Mouse (Mus musculus) heart, embryonic 11.5 days (tissue): ENCODE results near the gene Pibf1. TPM values are rescaled to one million over a fixed set of nuclear protein-coding genes. Genes with fewer than 3 reads are reported as not detected.

Experiments used
- ATAC-seq: fragments of 200-750 bp; cut with Nextera tagmentation; replicated peaks from 2 replicates; pipeline ENCODE4 v1.8.0; 2017; ENCODE audit warnings: moderate library complexity; ENCODE audit not compliant: insufficient number of reproducible peaks, low FRiP score, low TSS enrichment
- H3K27ac ChIP-seq: fragments of 300-500 bp; sonication (generic); 2 replicates; pipeline ENCODE4 v1.5.1; 2014; ENCODE audit warnings: mild to moderate bottlenecking, low read depth, low read length
- H3K27me3 ChIP-seq: fragments of 300-500 bp; sonication (generic); 2 replicates; pipeline ENCODE4 v1.6.1; 2014; ENCODE audit warnings: mild to moderate bottlenecking, low read length, mixed read lengths; ENCODE audit not compliant: control insufficient read depth, insufficient read depth
- H3K36me3 ChIP-seq: fragments of 300-500 bp; sonication (generic); 2 replicates; pipeline ENCODE4 v1.6.1; 2014; ENCODE audit warnings: mild to moderate bottlenecking, low read length, moderate library complexity, mixed read lengths; ENCODE audit not compliant: control insufficient read depth, insufficient read depth
- H3K4me1 ChIP-seq: fragments of 300-500 bp; sonication (generic); 2 replicates; pipeline ENCODE4 v1.6.1; 2014; ENCODE audit warnings: low read length; ENCODE audit not compliant: control insufficient read depth, insufficient read depth
- H3K4me2 ChIP-seq: fragments of 300-500 bp; sonication (generic); 2 replicates; pipeline ENCODE4 v1.6.1; 2014; ENCODE audit warnings: mild to moderate bottlenecking, moderate library complexity
- H3K4me3 ChIP-seq: fragments of 300-500 bp; sonication (generic); 2 replicates; pipeline ENCODE4 v1.5.1; 2014; ENCODE audit warnings: low read depth, low read length
- H3K9ac ChIP-seq: fragments of 300-500 bp; sonication (generic); 2 replicates; pipeline ENCODE4 v1.6.1; 2014; ENCODE audit warnings: mild to moderate bottlenecking, low read depth, low read length, moderate library complexity
- H3K9me3 ChIP-seq: fragments of 300-500 bp; sonication (generic); replicated peaks from 2 replicates; pipeline ENCODE4 v1.6.1; 2016; ENCODE audit warnings: low read length; ENCODE audit not compliant: control insufficient read depth
- WGBS: fragments of 180-500 bp; shearing (Covaris S2); extraction: QIAGEN DNeasy Blood & Tissue Kit; methylation state at CpG from one replicate; pipeline ENCODE4 v1.1.7; 2014; ENCODE audit not compliant: insufficient replicate concordance; 5-methylcytosine and 5-hydroxymethylcytosine counted together
- polyA plus RNA-seq: library from polyadenylated mRNA; unstranded; fragments of >200 nt; fragmentation: Nextera tagmentation; extraction: Ambion mirVana; gene quantifications from 2 replicates; pipeline ENCODE4 v1.2.1, GENCODE M21; 2014

Pibf1 gene
- polyA plus RNA-seq, 1 experiment from 2014 or later = 16.7 TPM

DNA sequence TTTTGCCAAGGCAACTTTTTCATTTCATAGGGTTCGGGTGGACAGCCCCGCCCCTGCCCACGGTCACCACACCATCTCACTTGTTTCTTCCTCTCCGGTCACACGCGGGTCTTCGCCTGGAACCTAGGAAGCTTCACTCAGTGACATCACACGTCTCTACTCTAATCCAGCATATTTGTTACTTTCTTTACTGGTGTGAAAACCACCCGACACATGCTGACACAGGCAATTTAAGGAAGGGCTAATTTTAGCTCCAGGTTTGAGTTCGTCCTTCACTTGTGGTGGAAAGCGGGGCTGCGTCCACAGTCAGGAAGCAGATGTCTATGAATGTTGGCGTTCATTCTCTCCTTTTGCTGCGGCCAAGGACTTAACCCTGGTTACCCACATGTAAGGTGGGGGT, 166.6 kb downstream of the Pibf1 start:
- ATAC-seq = no peak
- Histone ChIP-seq H3K9me3 (no peaks in the 10 kb centered on the region), H3K4me2 (no peak overlapping the region), H3K36me3 (no peaks in the 10 kb centered on the region), H3K27ac (no peak overlapping the region), H3K4me1 (no peaks in the 10 kb centered on the region), H3K9ac (no peak overlapping the region), H3K4me3 (no peak overlapping the region), H3K27me3 (no peaks in the 10 kb centered on the region)
- WGBS = 75% methylated on average over 14 of the region's 14 CpGs

GRCm38 (mm10) chr14:99266749-99267148, 167.5 kb downstream of the Pibf1 start:
- Histone ChIP-seq H3K9ac (no peak overlapping the region), H3K9me3 (no peaks in the 10 kb centered on the region), H3K36me3 (no peaks in the 10 kb centered on the region), H3K27ac (no peak overlapping the region), H3K27me3 (no peaks in the 10 kb centered on the region), H3K4me2 (no peak overlapping the region), H3K4me1 (no peaks in the 10 kb centered on the region), H3K4me3 (no peak overlapping the region)
- no peak for ATAC-seq
- WGBS = 62% methylated on average over 5 of the region's 5 CpGs

DNA sequence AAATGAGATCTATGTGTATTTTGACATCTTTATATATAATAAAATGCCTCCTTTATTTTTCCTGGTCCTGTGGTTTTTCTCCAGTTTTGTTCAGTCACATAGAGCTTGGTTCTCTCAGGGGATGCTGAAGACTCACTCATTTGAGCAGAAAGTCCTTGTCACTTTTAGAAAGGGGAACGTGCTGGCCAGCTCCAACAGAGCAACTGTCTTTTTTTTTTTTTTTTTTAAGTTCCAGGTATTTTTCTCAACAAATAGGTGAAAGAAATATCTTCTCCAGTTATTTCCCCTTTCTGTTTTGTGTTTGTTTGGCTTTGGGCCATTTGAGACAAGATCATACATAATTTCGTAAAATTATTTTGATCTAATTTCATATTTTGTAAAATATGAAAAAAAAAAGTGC, 174.8 kb downstream of the Pibf1 start:
- H3K4me3 ChIP-seq = no peak overlapping the region
- H3K27me3 ChIP-seq = no peaks in the 10 kb centered on the region
- 62% methylated on average over 2 of the region's 2 CpGs for WGBS
- no peak overlapping the region for H3K27ac ChIP-seq
- no peaks in the 10 kb centered on the region for H3K9me3 ChIP-seq
- no peaks in the 10 kb centered on the region for H3K36me3 ChIP-seq
- H3K9ac ChIP-seq = no peak overlapping the region
- no peak for ATAC-seq
- H3K4me2 ChIP-seq = no peak overlapping the region
- H3K4me1 ChIP-seq = no peaks in the 10 kb centered on the region

DNA sequence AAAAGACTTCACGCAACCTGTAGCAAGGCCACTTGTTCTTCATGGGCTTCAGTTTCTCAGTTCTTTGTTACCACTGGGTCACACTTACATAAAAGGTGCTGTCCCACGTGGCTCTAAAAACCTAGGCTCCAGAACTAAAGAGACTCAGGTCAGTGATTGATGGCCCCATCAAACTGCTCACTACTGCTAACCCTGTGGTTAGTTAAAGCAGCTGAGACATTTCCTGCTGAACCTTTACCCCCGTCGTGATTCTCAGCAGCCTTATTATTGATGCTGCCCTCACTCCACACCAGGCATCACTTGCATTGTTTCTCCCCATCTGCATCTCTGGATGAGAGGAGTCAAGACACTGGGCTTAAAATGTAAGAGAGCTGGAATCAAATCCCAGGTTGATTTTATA, 176.6 kb downstream of the Pibf1 start:
- H3K36me3 ChIP-seq = no peaks in the 10 kb centered on the region
- H3K9ac ChIP-seq = no peak overlapping the region
- WGBS = 40% methylated on average over 4 of the region's 4 CpGs
- no peaks in the 10 kb centered on the region for H3K4me1 ChIP-seq
- no peak overlapping the region for H3K4me2 ChIP-seq
- no peak overlapping the region for H3K4me3 ChIP-seq
- no peak overlapping the region for H3K27ac ChIP-seq
- no peak for ATAC-seq
- no peaks in the 10 kb centered on the region for H3K27me3 ChIP-seq
- H3K9me3 ChIP-seq = no peaks in the 10 kb centered on the region

GRCm38 (mm10) chr14:99278312-99278711, 179.1 kb downstream of the Pibf1 start:
- H3K4me3 ChIP-seq = no peak overlapping the region
- no peak overlapping the region for H3K9ac ChIP-seq
- no peaks in the 10 kb centered on the region for H3K9me3 ChIP-seq
- no peak overlapping the region for H3K4me2 ChIP-seq
- ATAC-seq = no peak
- H3K27me3 ChIP-seq = no peaks in the 10 kb centered on the region
- no peak overlapping the region for H3K27ac ChIP-seq
- H3K36me3 ChIP-seq = no peaks in the 10 kb centered on the region
- 45% methylated on average over 9 of the region's 9 CpGs for WGBS
- H3K4me1 ChIP-seq = no peaks in the 10 kb centered on the region

DNA sequence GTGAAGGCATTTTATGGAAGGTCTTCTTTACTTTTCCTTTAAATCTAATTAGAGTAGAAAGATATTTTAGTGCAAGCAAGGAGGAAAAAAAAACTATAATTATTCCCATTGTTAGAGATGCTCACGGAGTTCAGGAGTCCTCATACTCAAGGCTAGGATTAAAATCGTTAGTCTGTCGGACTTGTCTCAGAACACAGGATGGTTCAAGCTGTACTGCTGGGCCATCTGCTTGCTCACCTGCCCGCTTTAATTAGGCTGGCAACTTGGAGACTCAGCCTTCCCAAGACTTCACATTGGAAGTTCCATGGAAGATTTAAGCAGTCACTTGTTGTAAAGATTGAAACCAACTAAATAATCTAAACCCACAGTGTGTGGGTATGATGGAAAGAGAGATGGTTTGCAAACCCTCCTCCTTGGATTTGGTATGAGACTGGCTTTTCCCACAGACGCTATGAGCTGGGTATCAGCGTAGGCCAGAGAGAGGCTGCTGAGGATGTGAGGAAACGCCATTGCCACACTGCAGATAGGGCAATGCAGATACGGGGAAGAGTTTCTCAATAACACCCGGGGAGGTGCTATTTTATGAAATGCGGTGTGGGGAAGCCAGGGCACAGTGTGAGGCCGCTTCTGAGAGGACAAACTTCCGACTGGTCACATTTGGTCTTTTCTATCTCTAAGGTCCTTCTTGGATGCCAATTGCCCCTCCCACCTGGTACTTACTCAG, 179.7 kb downstream of the Pibf1 start:
- no peak overlapping the region for H3K4me2 ChIP-seq
- H3K9ac ChIP-seq = no peak overlapping the region
- WGBS = 42% methylated on average over 12 of the region's 12 CpGs
- H3K27me3 ChIP-seq = no peaks in the 10 kb centered on the region
- no peaks in the 10 kb centered on the region for H3K4me1 ChIP-seq
- H3K4me3 ChIP-seq = no peak overlapping the region
- H3K9me3 ChIP-seq = no peaks in the 10 kb centered on the region
- no peak overlapping the region for H3K27ac ChIP-seq
- H3K36me3 ChIP-seq = no peaks in the 10 kb centered on the region
- ATAC-seq = no peak

DNA sequence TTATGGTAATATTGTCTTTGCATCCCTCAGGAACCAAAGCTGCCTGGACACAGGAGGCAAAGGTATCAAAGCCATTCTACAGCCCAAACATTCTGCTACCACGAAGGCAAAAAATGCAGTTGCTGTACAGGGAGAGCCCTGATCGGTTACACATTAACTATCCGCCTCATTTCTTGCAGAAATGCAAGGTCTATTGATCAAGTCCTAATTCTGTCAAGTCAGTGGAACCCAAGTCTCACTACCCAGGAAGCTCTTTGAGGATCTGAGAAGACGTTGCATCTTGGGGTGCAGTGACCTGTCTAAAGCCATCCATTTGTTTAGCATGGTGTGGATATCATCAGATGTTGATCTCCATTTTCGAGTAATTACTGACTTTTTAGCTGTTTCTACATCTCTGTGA, 181.2 kb downstream of the Pibf1 start:
- no peaks in the 10 kb centered on the region for H3K27me3 ChIP-seq
- no peaks in the 10 kb centered on the region for H3K4me1 ChIP-seq
- no peak overlapping the region for H3K4me2 ChIP-seq
- H3K36me3 ChIP-seq = no peaks in the 10 kb centered on the region
- ATAC-seq = no peak
- H3K4me3 ChIP-seq = no peak overlapping the region
- no peak overlapping the region for H3K27ac ChIP-seq
- 78% methylated on average over 5 of the region's 5 CpGs for WGBS
- no peak overlapping the region for H3K9ac ChIP-seq
- no peaks in the 10 kb centered on the region for H3K9me3 ChIP-seq

GRCm38 (mm10) chr14:99280825-99281433, 181.7 kb downstream of the Pibf1 start:
- no peaks in the 10 kb centered on the region for H3K27me3 ChIP-seq
- H3K9me3 ChIP-seq = no peaks in the 10 kb centered on the region
- WGBS = 77% methylated on average over 5 of the region's 5 CpGs
- ATAC-seq = no peak
- H3K4me2 ChIP-seq = no peak overlapping the region
- no peaks in the 10 kb centered on the region for H3K4me1 ChIP-seq
- H3K9ac ChIP-seq = no peak overlapping the region
- no peak overlapping the region for H3K27ac ChIP-seq
- no peak overlapping the region for H3K4me3 ChIP-seq
- H3K36me3 ChIP-seq = no peaks in the 10 kb centered on the region

GRCm38 (mm10) chr14:99285486-99285885, 186.3 kb downstream of the Pibf1 start:
- no peak for ATAC-seq
- H3K36me3 ChIP-seq = no peaks in the 10 kb centered on the region
- H3K4me3 ChIP-seq = no peak overlapping the region
- H3K4me1 ChIP-seq = no peaks in the 10 kb centered on the region
- no peaks in the 10 kb centered on the region for H3K27me3 ChIP-seq
- H3K27ac ChIP-seq = no peak overlapping the region
- no peak overlapping the region for H3K9ac ChIP-seq
- 87% methylated on average over 4 of the region's 4 CpGs for WGBS
- H3K9me3 ChIP-seq = no peaks in the 10 kb centered on the region
- H3K4me2 ChIP-seq = no peak overlapping the region
